ENCODE assay signal across 12 mouse cellular contexts in the genomic region with DNA sequence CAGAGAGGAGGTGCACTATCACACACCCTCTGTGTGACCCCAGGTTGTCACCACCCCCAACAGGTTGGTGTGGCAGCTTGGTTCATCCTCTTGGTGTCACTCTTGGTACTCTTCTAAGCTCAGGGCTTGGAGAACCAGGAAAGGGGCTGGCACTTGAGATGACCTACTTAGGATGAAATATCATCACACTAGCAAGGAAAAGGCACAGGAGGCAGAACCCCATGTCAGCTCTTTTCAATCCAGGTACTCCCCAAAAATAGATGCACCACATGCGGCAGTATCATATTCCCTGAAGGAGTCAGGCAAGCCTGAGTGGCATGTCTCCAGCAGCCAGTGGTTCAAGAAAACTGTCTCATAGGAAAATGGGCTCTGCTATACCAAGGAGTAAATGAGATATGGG. TPM values are rescaled to one million over a fixed set of nuclear protein-coding genes. Genes with fewer than 3 reads are reported as not detected.
DNase-seq lines count a peak whose midpoint lies in the region; TF ChIP-seq lines count a peak whose summit lies in the region.
"Had no signal": no experiment of that assay in that cellular context is flagged by ENCODE, and none has a peak within 500 bp of the region (broad histone marks: within the 10 kb centered on the region; RNA-seq: fewer than 3 reads in every experiment).

No protein-coding gene starts in this region.

- H3K27me3 ChIP-seq in heart, adult 2 months (ENCODE audit: control insufficient read depth, insufficient read depth, low read length), result no peaks in the 10 kb centered on the region

- peak; percentile 46 for TF ChIP-seq CTCF in heart, adult 2 months (IDR thresholded peaks at IDR 0.05)
- TF ChIP-seq CTCF in embryonic fibroblast, embryonic 13.5 days (IDR thresholded peaks at IDR 0.05; ENCODE audit: borderline replicate concordance, insufficient read depth, low read length), result peak; percentile 33; the same call in 1 of the 2 replicates

- no peak for TF ChIP-seq POLR2A in heart, adult 2 months (IDR thresholded peaks at IDR 0.05; ENCODE audit: insufficient read depth, low read depth, low read length)
- TF ChIP-seq POLR2A in embryonic fibroblast, embryonic 13.5 days (IDR thresholded peaks at IDR 0.05; ENCODE audit: low read depth, low read length), result no peak

- H3K36me3 ChIP-seq in heart, adult 2 months (ENCODE audit: control insufficient read depth, insufficient read depth, low read length), result no peaks in the 10 kb centered on the region
- H3K36me3 ChIP-seq: heart, embryonic 13.5 days; midbrain, embryonic 13.5 days had no signal

- no peak for TF ChIP-seq EP300 in heart, adult 2 months (IDR thresholded peaks at IDR 0.05; ENCODE audit: insufficient read depth, low read depth, low read length)

- H3K4me3 ChIP-seq in heart, adult 2 months, result no peak overlapping the region
- H3K4me3 ChIP-seq in embryonic fibroblast, embryonic 13.5 days (ENCODE audit: insufficient read depth, low read length), result no peak overlapping the region
- H3K4me3 ChIP-seq: erythroblast, embryonic 14.5 days; heart, embryonic 13.5 days; midbrain, embryonic 13.5 days had no signal

- 40% methylated on average over 1 of the region's 1 CpGs for WGBS in heart, adult 2 months

- intact Hi-C loops in heart, adult 2 months (cut with DNase I), result no loop called here
- intact Hi-C loops in heart, postnatal 36 days (cut with DNase I), result no loop called here

- H3K4me1 ChIP-seq in heart, adult 2 months (ENCODE audit: control insufficient read depth, insufficient read depth, low read length), result no peaks in the 10 kb centered on the region
- no peaks in the 10 kb centered on the region for H3K4me1 ChIP-seq in embryonic fibroblast, embryonic 13.5 days (ENCODE audit: control insufficient read depth, insufficient read depth, low read length)
- H3K4me1 ChIP-seq: heart, embryonic 13.5 days; midbrain, embryonic 13.5 days had no signal

- H3K27ac ChIP-seq in heart, adult 2 months, result no peak overlapping the region
- no peak overlapping the region for H3K27ac ChIP-seq in embryonic fibroblast, embryonic 13.5 days (ENCODE audit: insufficient read depth, low read length)
- H3K27ac ChIP-seq: heart, embryonic 13.5 days; midbrain, embryonic 13.5 days had no signal

- no peaks in the 10 kb centered on the region for H3K79me2 ChIP-seq in heart, adult 2 months (replicated peaks; ENCODE audit: control insufficient read depth, insufficient read depth, low read length)

- no peak overlapping the region for H3K9ac ChIP-seq in heart, adult 2 months (ENCODE audit: low read depth, low read length)
- H3K9ac ChIP-seq: heart, embryonic 13.5 days; midbrain, embryonic 13.5 days had no signal

- DNase-seq in heart, adult 2 months, result no peak
- DNase-seq in heart, postnatal 36 days, result no peak
- DNase-seq in testis, postnatal 10 days (ENCODE audit: low spot score), result peak; percentile 28
- no peak for DNase-seq in testis, postnatal 14 days (ENCODE audit: low spot score)
- DNase-seq in telencephalon, adult 2 months (ENCODE audit: low read depth, low spot score), result peak; percentile 50
- no peak for DNase-seq in urinary bladder, postnatal 4 days (ENCODE audit: low spot score in 2 of 2)
- DNase-seq in embryo, embryonic 10 days (ENCODE audit: low spot score), result no peak
- DNase-seq: thymus, postnatal 14 days had no signal

RNA-seq across cellular contexts. Expression of gene Sec61a1, which starts 39.4 kb away (rescaled TPM):
- total RNA-seq in heart, adult 2 months (2021), result 10 to 100 TPM; 40.4 to 44.5 TPM
- polyA plus RNA-seq in heart, adult 2 months (2012; rRNA removed), result 63.0 and 79.2 TPM in 2 replicates
- 10 to 100 TPM; 46.7 to 47.7 TPM for total RNA-seq in heart, postnatal 36 days (2021)
- polyA plus RNA-seq in embryonic fibroblast, embryonic 13.5 days (2011; ENCODE audit: insufficient read length, low read depth, missing spikeins), result 226 and 279 TPM in 2 replicates

Comparison
In these comparisons a context has a peak if more than half of its experiments do, and no peak if none do; other contexts are left out.
1. DNase-seq: peak in testis, postnatal 10 days (single experiment) and telencephalon, adult 2 months (single experiment); none in heart, adult 2 months (0 of 2), heart, postnatal 36 days (0 of 2), testis, postnatal 14 days (single experiment), urinary bladder, postnatal 4 days (0 of 2) and embryo, embryonic 10 days (single experiment).